Mouse (Mus musculus): Measurements from ENCODE around the gene Hoxa4.

GRCm38 (mm10) chr6:52217895-52218642 lies 26.5 kb upstream of the Hoxa4 start:
- TF ChIP-seq CTCF (IDR thresholded peaks at IDR 0.05; ENCODE audit: extremely low read depth, insufficient read length, insufficient replicate concordance, low read depth, low read length), result no peak
- no peak for TF ChIP-seq POLR2A (IDR thresholded peaks at IDR 0.05; ENCODE audit: low read depth, low read length)

Data from small intestine, adult 2 months (tissue).